Mouse (Mus musculus) MEL (cell line): ENCODE data around the gene Tiparp. TPM values are rescaled to one million over a fixed set of nuclear protein-coding genes. Genes with fewer than 3 reads are reported as not detected.

Experiments used
- DNase-seq: peaks from one replicate; pipeline ENCODE4 v3.0.0; 2011; ENCODE audit warnings: low read depth, low spot score
- H3K27ac ChIP-seq: 2 replicates; pipeline ENCODE4 v1.5.1; 2012; ENCODE audit warnings: low read depth, mild to moderate bottlenecking, control low read depth, low read length, moderate library complexity; ENCODE audit not compliant: control insufficient read depth
- H3K27me3 ChIP-seq, 2 experiments: fragments of 150-350 bp in 1 of 2; sonication (generic) in 1 of 2; 2 replicates each; pipeline ENCODE4 v1.6.1; 2012; ENCODE audit warnings: low read length in 2 of 2, mild to moderate bottlenecking in 2 of 2, improper control_type of control experiment in 1 of 2, moderate library complexity in 1 of 2; ENCODE audit not compliant: insufficient read depth in 2 of 2, control insufficient read depth in 1 of 2
- H3K36me3 ChIP-seq, 2 experiments: 2 replicates each; pipeline ENCODE4 v1.6.1; 2012 to 2014; ENCODE audit warnings: low read length in 2 of 2, improper control_type of control experiment in 1 of 2, inconsistent platforms in 1 of 2, mild to moderate bottlenecking in 1 of 2; ENCODE audit not compliant: insufficient read depth in 2 of 2, control insufficient read depth in 1 of 2
- H3K4me1 ChIP-seq, 2 experiments: fragments of 150-350 bp in 1 of 2; sonication (generic) in 1 of 2; 2 replicates each; pipeline ENCODE4 v1.6.1; 2012; ENCODE audit warnings: low read length in 2 of 2, improper control_type of control experiment in 1 of 2, mild to moderate bottlenecking in 1 of 2; ENCODE audit not compliant: insufficient read depth in 2 of 2, control insufficient read depth in 1 of 2
- H3K4me3 ChIP-seq, 2 experiments: fragments of 150-350 bp in 1 of 2; sonication (generic) in 1 of 2; 2 replicates each; pipeline ENCODE4 v1.5.1; 2012; ENCODE audit warnings: low read depth in 2 of 2, low read length in 2 of 2, mild to moderate bottlenecking in 2 of 2, moderate library complexity in 2 of 2, control low read depth in 1 of 2, improper control_type of control experiment in 1 of 2; ENCODE audit not compliant: control insufficient read depth in 1 of 2, insufficient read depth in 1 of 2
- H3K79me2 ChIP-seq: 2 replicates; pipeline ENCODE4 v1.6.1; 2012; ENCODE audit warnings: mild to moderate bottlenecking, low read length, moderate library complexity; ENCODE audit not compliant: control insufficient read depth, poor library complexity, insufficient read depth
- H3K9ac ChIP-seq: 2 replicates; pipeline ENCODE4 v1.6.1; 2012; ENCODE audit warnings: low read depth, mild to moderate bottlenecking, control low read depth, low read length, moderate library complexity; ENCODE audit not compliant: control insufficient read depth, poor library complexity, severe bottlenecking
- H3K9me3 ChIP-seq: fragments of 150-350 bp; sonication (generic); replicated peaks from 2 replicates; pipeline ENCODE4 v1.6.1; 2012; ENCODE audit warnings: mild to moderate bottlenecking, low read length, improper control_type of control experiment, moderate library complexity; ENCODE audit not compliant: insufficient read depth
- BHLHE40 ChIP-seq: IDR thresholded peaks from 2 replicates; pipeline ENCODE4 v1.6.1; 2012; ENCODE audit warnings: low read depth, mild to moderate bottlenecking, inconsistent platforms, low read length, improper control_type of control experiment, borderline replicate concordance
- CHD1 ChIP-seq: IDR thresholded peaks from 2 replicates; pipeline ENCODE4 v1.6.1; 2012; ENCODE audit warnings: low read depth, mild to moderate bottlenecking, inconsistent platforms, low read length, improper control_type of control experiment
- CTCF ChIP-seq, 3 experiments: IDR thresholded peaks in 2 of 3; conservative IDR thresholded peaks in 1 of 3; 2 replicates each; pipeline ENCODE4 v1.5.1; 2011 to 2012; ENCODE audit warnings: low read length in 3 of 3, low read depth in 2 of 3, mild to moderate bottlenecking in 2 of 3, improper control_type of control experiment in 1 of 3, inconsistent platforms in 1 of 3, mixed read lengths in 1 of 3, moderate library complexity in 1 of 3; ENCODE audit not compliant: control insufficient read depth in 1 of 3, insufficient read depth in 1 of 3, poor library complexity in 1 of 3, severe bottlenecking in 1 of 3
- E2F4 ChIP-seq: IDR thresholded peaks from 2 replicates; pipeline ENCODE4 v1.6.1; 2011; ENCODE audit warnings: low read depth, low read length, improper control_type of control experiment, borderline replicate concordance
- ELF1 ChIP-seq: IDR thresholded peaks from 2 replicates; pipeline ENCODE4 v1.6.1; 2014; ENCODE audit warnings: low read depth, mild to moderate bottlenecking, inconsistent platforms, low read length, improper control_type of control experiment, moderate library complexity
- EP300 ChIP-seq, 2 experiments: IDR thresholded peaks; 2 replicates each; pipeline ENCODE4 v1.6.1; 2011; ENCODE audit warnings: improper control_type of control experiment in 2 of 2, low read length in 2 of 2, low read depth in 1 of 2, mild to moderate bottlenecking in 1 of 2
- ETS1 ChIP-seq: IDR thresholded peaks from 2 replicates; pipeline ENCODE4 v1.6.1; 2012; ENCODE audit warnings: low read depth, mild to moderate bottlenecking, inconsistent platforms, low read length, improper control_type of control experiment, moderate library complexity
- JUND ChIP-seq: IDR thresholded peaks from 2 replicates; pipeline ENCODE4 v1.6.1; 2011; ENCODE audit warnings: low read depth, mild to moderate bottlenecking, improper control_type of control experiment, low read length
- MAFK ChIP-seq: IDR thresholded peaks from 2 replicates; pipeline ENCODE4 v1.6.1; 2011; ENCODE audit warnings: low read depth, mild to moderate bottlenecking, low read length, improper control_type of control experiment, borderline replicate concordance
- MAZ ChIP-seq: IDR thresholded peaks from 2 replicates; pipeline ENCODE4 v1.6.1; 2012; ENCODE audit warnings: low read depth, mild to moderate bottlenecking, inconsistent platforms, low read length, improper control_type of control experiment
- MEF2A ChIP-seq: IDR thresholded peaks from 2 replicates; pipeline ENCODE4 v1.6.1; 2014; ENCODE audit warnings: low read depth, mild to moderate bottlenecking, inconsistent platforms, low read length, improper control_type of control experiment; ENCODE audit not compliant: poor library complexity, insufficient replicate concordance, severe bottlenecking; ENCODE audit errors: extremely low read depth
- MYB ChIP-seq: IDR thresholded peaks from 2 replicates; pipeline ENCODE4 v1.6.1; 2011; ENCODE audit warnings: mild to moderate bottlenecking, low read depth, low read length, improper control_type of control experiment
- NELFE ChIP-seq: IDR thresholded peaks from 2 replicates; pipeline ENCODE4 v1.6.1; 2011; ENCODE audit warnings: low read depth, low read length, improper control_type of control experiment
- NRF1 ChIP-seq: IDR thresholded peaks from 2 replicates; pipeline ENCODE4 v1.6.1; 2014; ENCODE audit warnings: low read depth, mild to moderate bottlenecking, inconsistent platforms, low read length, improper control_type of control experiment, moderate library complexity; ENCODE audit not compliant: poor library complexity, insufficient read depth, severe bottlenecking
- POLR2A ChIP-seq, 2 experiments: IDR thresholded peaks; 2 replicates each; pipeline ENCODE4 v1.6.1; 2011 to 2012; ENCODE audit warnings: low read length in 2 of 2, mild to moderate bottlenecking in 2 of 2, control low read depth in 1 of 2, improper control_type of control experiment in 1 of 2, low read depth in 1 of 2, moderate library complexity in 1 of 2; ENCODE audit not compliant: control insufficient read depth in 1 of 2, insufficient read depth in 1 of 2, poor library complexity in 1 of 2
- POLR2AphosphoS2 ChIP-seq: IDR thresholded peaks from 2 replicates; pipeline ENCODE4 v1.6.1; 2011; ENCODE audit warnings: low read length, improper control_type of control experiment
- RAD21 ChIP-seq: IDR thresholded peaks from 2 replicates; pipeline ENCODE4 v1.6.1; 2011; ENCODE audit warnings: mild to moderate bottlenecking, low read depth, low read length, improper control_type of control experiment
- SIN3A ChIP-seq: IDR thresholded peaks from 2 replicates; pipeline ENCODE4 v1.6.1; 2012; ENCODE audit warnings: low read length, improper control_type of control experiment, inconsistent platforms
- SMC3 ChIP-seq: IDR thresholded peaks from 2 replicates; pipeline ENCODE4 v1.6.1; 2011; ENCODE audit warnings: low read depth, low read length, improper control_type of control experiment
- TAL1 ChIP-seq: IDR thresholded peaks from 2 replicates; pipeline ENCODE4 v1.6.1; 2012; ENCODE audit warnings: mild to moderate bottlenecking, inconsistent platforms, low read length, moderate library complexity, mixed read lengths
- TCF12 ChIP-seq: IDR thresholded peaks from 2 replicates; pipeline ENCODE4 v1.6.1; 2014; ENCODE audit warnings: low read depth, mild to moderate bottlenecking, inconsistent platforms, low read length, improper control_type of control experiment, moderate library complexity
- UBTF ChIP-seq: IDR thresholded peaks from 2 replicates; pipeline ENCODE4 v1.6.1; 2012; ENCODE audit warnings: low read depth, mild to moderate bottlenecking, inconsistent platforms, low read length, improper control_type of control experiment, moderate library complexity, borderline replicate concordance; ENCODE audit not compliant: insufficient read depth
- ZC3H11A ChIP-seq: IDR thresholded peaks from 2 replicates; pipeline ENCODE4 v1.6.1; 2012; ENCODE audit warnings: low read depth, mild to moderate bottlenecking, inconsistent platforms, low read length, improper control_type of control experiment
- polyA plus RNA-seq, 2 experiments: library from polyadenylated mRNA; stranded (reverse) in 1 of 2; unstranded in 1 of 2; fragments of >175 nt in 1 of 2; fragments of >200 nt in 1 of 2; gene quantifications; 2 replicates each; pipeline versions ENCODE4 v1.2.1 to v1.2.4; 2012; ENCODE audit warnings: low replicate concordance in 2 of 2, low read depth in 1 of 2; ENCODE audit not compliant: insufficient read length in 2 of 2, insufficient read depth in 1 of 2, missing spikeins in 1 of 2
- total RNA-seq: library from RNA; depleted of rRNA; stranded (reverse); fragments of 300-350 nt; gene quantifications from 2 replicates; pipeline ENCODE4 v1.2.3, GENCODE M21; 2012

Tiparp gene
- total and polyA plus RNA-seq, 3 experiments, result 2.0 to 3.3 TPM; not detected in 1

- Histone ChIP-seq H3K27me3 (no peaks in the 10 kb centered on the region; a peak in 1 of 4 replicates), H3K79me2 (no peaks in the 10 kb centered on the region), H3K4me3 (no peak overlapping the region), H3K9ac (no peak overlapping the region), H3K9me3 (no peaks in the 10 kb centered on the region), H3K4me1 (peaks cover 0 to 3% of the 10 kb centered on the region in 2 experiments; a peak in 1 of 4 replicates), H3K36me3 (no peaks in the 10 kb centered on the region), H3K27ac (no peak overlapping the region)
- no peak for DNase-seq
- no peak for TF ChIP-seq RAD21
- TF ChIP-seq BHLHE40, result no peak
- no peak for TF ChIP-seq TCF12
Observed at GRCm38 (mm10) chr3:65487419-65488088, 40.7 kb upstream of the Tiparp start.

- no peak overlapping the region for H3K9ac ChIP-seq
- no peaks in the 10 kb centered on the region; a peak in 2 of 4 replicates for H3K27me3 ChIP-seq
- H3K4me1 ChIP-seq, result no peaks in the 10 kb centered on the region
- no peaks in the 10 kb centered on the region for H3K79me2 ChIP-seq
- H3K36me3 ChIP-seq, result no peaks in the 10 kb centered on the region
- DNase-seq, result no peak
- H3K27ac ChIP-seq, result no peak overlapping the region
- H3K9me3 ChIP-seq, result no peaks in the 10 kb centered on the region
- TF ChIP-seq ETS1 (no peak), NELFE (no peak), EP300 (IDR thresholded peaks at IDR 0.05; ENCODE audit: low read depth in 1 of 2, low read length in 2 of 2) (no peak), E2F4 (no peak), TAL1 (no peak), MEF2A (no peak), SMC3 (no peak), SIN3A (no peak)
- no peak overlapping the region for H3K4me3 ChIP-seq
Observed at GRCm38 (mm10) chr3:65488556-65489244, 39.5 kb upstream of the Tiparp start.

GRCm38 (mm10) chr3:65489601-65490000, 38.6 kb upstream of the Tiparp start:
- Histone ChIP-seq H3K4me3 (no peak overlapping the region), H3K9ac (no peak overlapping the region), H3K36me3 (no peaks in the 10 kb centered on the region), H3K4me1 (no peaks in the 10 kb centered on the region), H3K27me3 (no peaks in the 10 kb centered on the region; a peak in 2 of 4 replicates), H3K27ac (no peak overlapping the region), H3K79me2 (no peaks in the 10 kb centered on the region), H3K9me3 (no peaks in the 10 kb centered on the region)
- DNase-seq, result no peak
- no peak for TF ChIP-seq JUND
- TF ChIP-seq CHD1, result no peak
- no peak for TF ChIP-seq NELFE
- TF ChIP-seq UBTF, result no peak
- TF ChIP-seq ETS1, result no peak
- no peak for TF ChIP-seq MYB
- TF ChIP-seq EP300 (IDR thresholded peaks at IDR 0.05; ENCODE audit: low read depth in 1 of 2, low read length in 2 of 2), result no peak
- no peak for TF ChIP-seq NRF1
- TF ChIP-seq POLR2A (IDR thresholded peaks at IDR 0.05; ENCODE audit: control insufficient read depth in 1 of 2, insufficient read depth in 1 of 2, low read depth in 1 of 2, low read length in 2 of 2, poor library complexity in 1 of 2), result no peak
- no peak for TF ChIP-seq POLR2AphosphoS2
- no peak for TF ChIP-seq SIN3A
- no peak for TF ChIP-seq MAFK
- no peak for TF ChIP-seq TAL1
- no peak for TF ChIP-seq CTCF (IDR thresholded peaks at IDR 0.05 in 2 of 3, conservative IDR thresholded peaks at IDR 0.05 in 1 of 3; ENCODE audit: control insufficient read depth in 1 of 3, insufficient read depth in 1 of 3, low read depth in 2 of 3, low read length in 3 of 3, poor library complexity in 1 of 3, severe bottlenecking in 1 of 3)
- no peak for TF ChIP-seq MEF2A
- no peak for TF ChIP-seq MAZ
- no peak for TF ChIP-seq ZC3H11A
- no peak for TF ChIP-seq ELF1
- TF ChIP-seq, all 39 proteins: peak for 0
